Mouse (Mus musculus) heart, embryonic 10.5 days (tissue): Measurements from ENCODE around the gene Ccdc141. TPM values are rescaled to one million over a fixed set of nuclear protein-coding genes. Genes with fewer than 3 reads are reported as not detected.

Experiments
- DNase-seq: peaks from one replicate; pipeline ENCODE4 v3.0.0-alpha.2; 2017; ENCODE audit warnings: low spot score
- H3K27ac ChIP-seq: fragments of 300-500 bp; sonication (generic); 2 replicates; pipeline ENCODE4 v1.5.1; 2016; ENCODE audit warnings: mild to moderate bottlenecking
- H3K27me3 ChIP-seq: fragments of 300-500 bp; sonication (generic); 2 replicates; pipeline ENCODE4 v1.6.1; 2016; ENCODE audit warnings: mild to moderate bottlenecking; ENCODE audit not compliant: poor library complexity, insufficient read depth, severe bottlenecking
- H3K36me3 ChIP-seq: fragments of 300-500 bp; sonication (generic); 2 replicates; pipeline ENCODE4 v1.6.1; 2016; ENCODE audit warnings: mild to moderate bottlenecking, moderate library complexity
- H3K4me1 ChIP-seq: fragments of 300-500 bp; sonication (generic); 2 replicates; pipeline ENCODE4 v1.6.1; 2016; ENCODE audit warnings: mild to moderate bottlenecking
- H3K4me3 ChIP-seq: fragments of 300-500 bp; sonication (generic); 2 replicates; pipeline ENCODE4 v1.5.1; 2016; ENCODE audit warnings: mild to moderate bottlenecking, moderate library complexity
- H3K9me3 ChIP-seq: fragments of 300-500 bp; sonication (generic); 2 replicates; pipeline ENCODE4 v1.6.1; 2016; ENCODE audit warnings: mild to moderate bottlenecking, moderate library complexity
- WGBS: fragments of 180-500 bp; shearing (Covaris S2); methylation state at CpG from one replicate; pipeline ENCODE4 v1.1.7; 2016; 5-methylcytosine and 5-hydroxymethylcytosine counted together
- polyA plus RNA-seq: library from polyadenylated mRNA; unstranded; fragments of >200 nt; fragmentation: Nextera tagmentation; extraction: Ambion mirVana; gene quantifications from 2 replicates; pipeline ENCODE4 v1.2.1, GENCODE M21; 2016

Ccdc141 gene
- polyA plus RNA-seq, 1 experiment from 2014 or later, result 150 TPM

GRCm38 (mm10) chr2:77189671-77190070 is 19.2 kb upstream of the Ccdc141 start:
- no peak for DNase-seq
- Histone ChIP-seq H3K9me3 (no peaks in the 10 kb centered on the region), H3K36me3 (peaks cover 44% of the 10 kb centered on the region), H3K27ac (no peak overlapping the region), H3K27me3 (no peaks in the 10 kb centered on the region), H3K4me1 (no peaks in the 10 kb centered on the region), H3K4me3 (no peak overlapping the region)
- WGBS, result 87% methylated on average over 7 of the region's 7 CpGs

GRCm38 (mm10) chr2:77187501-77187900 is 17.1 kb upstream of the Ccdc141 start:
- Histone ChIP-seq H3K27ac (no peak overlapping the region), H3K4me1 (peaks cover 17% of the 10 kb centered on the region), H3K27me3 (no peaks in the 10 kb centered on the region), H3K36me3 (peaks cover 34% of the 10 kb centered on the region), H3K4me3 (no peak overlapping the region), H3K9me3 (no peaks in the 10 kb centered on the region)
- DNase-seq, result no peak
- WGBS, result 81% methylated on average over 3 of the region's 3 CpGs

- Histone ChIP-seq H3K27ac (no peak overlapping the region), H3K36me3 (peaks cover 31% of the 10 kb centered on the region), H3K27me3 (no peaks in the 10 kb centered on the region), H3K4me3 (no peak overlapping the region), H3K4me1 (peaks cover 22% of the 10 kb centered on the region), H3K9me3 (no peaks in the 10 kb centered on the region)
- no peak for DNase-seq
- WGBS, result 57% methylated on average over 8 of the region's 8 CpGs
Measured at GRCm38 (mm10) chr2:77186912-77187311, 16.5 kb upstream of the Ccdc141 start.

GRCm38 (mm10) chr2:77184049-77184571 is 13.7 kb upstream of the Ccdc141 start:
- Histone ChIP-seq H3K36me3 (peaks cover 12% of the 10 kb centered on the region), H3K4me1 (peaks cover 27% of the 10 kb centered on the region), H3K27me3 (no peaks in the 10 kb centered on the region), H3K9me3 (no peaks in the 10 kb centered on the region), H3K27ac (peak overlapping the region; percentile 87; the same call in 1 of the 2 replicates), H3K4me3 (no peak overlapping the region)
- DNase-seq, result peak; percentile 27
- WGBS, result 51% methylated on average over 8 of the region's 8 CpGs

GRCm38 (mm10) chr2:77183646-77184045 is 13.2 kb upstream of the Ccdc141 start:
- H3K36me3 ChIP-seq, result peaks cover 12% of the 10 kb centered on the region
- H3K4me1 ChIP-seq, result peaks cover 27% of the 10 kb centered on the region
- H3K27me3 ChIP-seq, result no peaks in the 10 kb centered on the region
- H3K9me3 ChIP-seq, result no peaks in the 10 kb centered on the region
- WGBS, result 81% methylated on average over 2 of the region's 2 CpGs
- DNase-seq, result peak; percentile 25
- H3K4me3 ChIP-seq, result no peak overlapping the region
- peak overlapping the region; percentile 87; the same call in 1 of the 2 replicates for H3K27ac ChIP-seq

GRCm38 (mm10) chr2:77182996-77183380 is 12.6 kb upstream of the Ccdc141 start:
- 57% methylated on average over 6 of the region's 6 CpGs for WGBS
- H3K36me3 ChIP-seq, result peaks cover 10% of the 10 kb centered on the region
- DNase-seq, result no peak
- H3K27me3 ChIP-seq, result no peaks in the 10 kb centered on the region
- H3K9me3 ChIP-seq, result no peaks in the 10 kb centered on the region
- peak overlapping the region; percentile 87 for H3K27ac ChIP-seq
- H3K4me1 ChIP-seq, result peaks cover 27% of the 10 kb centered on the region
- H3K4me3 ChIP-seq, result no peak overlapping the region

GRCm38 (mm10) chr2:77182271-77182995 is 12.0 kb upstream of the Ccdc141 start:
- Histone ChIP-seq H3K4me1 (peaks cover 30% of the 10 kb centered on the region), H3K4me3 (no peak overlapping the region), H3K9me3 (no peaks in the 10 kb centered on the region), H3K27ac (peak overlapping the region; percentile 87), H3K27me3 (no peaks in the 10 kb centered on the region), H3K36me3 (peaks cover 6% of the 10 kb centered on the region; the same call in 1 of the 2 replicates)
- 51% methylated on average over 4 of the region's 4 CpGs for WGBS
- DNase-seq, result peak; percentile 60

GRCm38 (mm10) chr2:77177472-77177871 is 7.0 kb upstream of the Ccdc141 start:
- Histone ChIP-seq H3K4me3 (no peak overlapping the region), H3K27ac (peak overlapping the region; percentile 97), H3K36me3 (no peaks in the 10 kb centered on the region), H3K9me3 (no peaks in the 10 kb centered on the region), H3K4me1 (peaks cover 58% of the 10 kb centered on the region), H3K27me3 (no peaks in the 10 kb centered on the region)
- DNase-seq, result peak; percentile 81
- WGBS, result 54% methylated on average over 2 of the region's 2 CpGs

- no peaks in the 10 kb centered on the region for H3K27me3 ChIP-seq
- no peaks in the 10 kb centered on the region for H3K9me3 ChIP-seq
- peak; percentile 91 for DNase-seq
- H3K4me3 ChIP-seq, result peak overlapping the region; percentile 16; the same call in 1 of the 2 replicates
- 26% methylated on average over 10 of the region's 10 CpGs for WGBS
- no peaks in the 10 kb centered on the region for H3K36me3 ChIP-seq
- peaks cover 59% of the 10 kb centered on the region for H3K4me1 ChIP-seq
- peak overlapping the region; percentile 97 for H3K27ac ChIP-seq
Measured at GRCm38 (mm10) chr2:77176413-77176812, 6.0 kb upstream of the Ccdc141 start.

- Histone ChIP-seq H3K4me3 (no peak overlapping the region), H3K27me3 (no peaks in the 10 kb centered on the region), H3K27ac (peak overlapping the region; percentile 97), H3K36me3 (no peaks in the 10 kb centered on the region), H3K4me1 (peaks cover 65% of the 10 kb centered on the region), H3K9me3 (no peaks in the 10 kb centered on the region)
- peak; percentile 71 for DNase-seq
- 52% methylated on average over 7 of the region's 7 CpGs for WGBS
Measured at GRCm38 (mm10) chr2:77175411-77175810, 5.0 kb upstream of the Ccdc141 start.

GRCm38 (mm10) chr2:77174313-77174712 is 3.9 kb upstream of the Ccdc141 start:
- WGBS, result 73% methylated on average over 2 of the region's 2 CpGs
- Histone ChIP-seq H3K27ac (peak overlapping the region; percentile 97), H3K4me1 (peaks cover 65% of the 10 kb centered on the region), H3K36me3 (no peaks in the 10 kb centered on the region), H3K9me3 (no peaks in the 10 kb centered on the region), H3K27me3 (no peaks in the 10 kb centered on the region), H3K4me3 (no peak overlapping the region)
- no peak for DNase-seq

GRCm38 (mm10) chr2:77173821-77174220 is 3.4 kb upstream of the Ccdc141 start:
- Histone ChIP-seq H3K4me3 (no peak overlapping the region), H3K4me1 (peaks cover 65% of the 10 kb centered on the region), H3K27ac (peak overlapping the region; percentile 97), H3K9me3 (no peaks in the 10 kb centered on the region), H3K36me3 (no peaks in the 10 kb centered on the region), H3K27me3 (no peaks in the 10 kb centered on the region)
- 80% methylated on average over 6 of the region's 6 CpGs for WGBS
- peak; percentile 74 for DNase-seq

- no peaks in the 10 kb centered on the region for H3K36me3 ChIP-seq
- WGBS, result 48% methylated on average over 6 of the region's 6 CpGs
- H3K9me3 ChIP-seq, result no peaks in the 10 kb centered on the region
- H3K4me3 ChIP-seq, result no peak overlapping the region
- H3K4me1 ChIP-seq, result peaks cover 66% of the 10 kb centered on the region
- peak overlapping the region; percentile 97 for H3K27ac ChIP-seq
- no peaks in the 10 kb centered on the region for H3K27me3 ChIP-seq
- DNase-seq, result peak; percentile 61
Measured at GRCm38 (mm10) chr2:77173366-77173765, 2.9 kb upstream of the Ccdc141 start.
